Mouse (Mus musculus) MN1 (cell line): ENCODE results near the gene Mrpl30.

Experiments used
- DNase-seq: peaks from one replicate; pipeline ENCODE4 v3.0.0-alpha.2; 2016; ENCODE audit warnings: low spot score

Mrpl30 gene

DNA sequence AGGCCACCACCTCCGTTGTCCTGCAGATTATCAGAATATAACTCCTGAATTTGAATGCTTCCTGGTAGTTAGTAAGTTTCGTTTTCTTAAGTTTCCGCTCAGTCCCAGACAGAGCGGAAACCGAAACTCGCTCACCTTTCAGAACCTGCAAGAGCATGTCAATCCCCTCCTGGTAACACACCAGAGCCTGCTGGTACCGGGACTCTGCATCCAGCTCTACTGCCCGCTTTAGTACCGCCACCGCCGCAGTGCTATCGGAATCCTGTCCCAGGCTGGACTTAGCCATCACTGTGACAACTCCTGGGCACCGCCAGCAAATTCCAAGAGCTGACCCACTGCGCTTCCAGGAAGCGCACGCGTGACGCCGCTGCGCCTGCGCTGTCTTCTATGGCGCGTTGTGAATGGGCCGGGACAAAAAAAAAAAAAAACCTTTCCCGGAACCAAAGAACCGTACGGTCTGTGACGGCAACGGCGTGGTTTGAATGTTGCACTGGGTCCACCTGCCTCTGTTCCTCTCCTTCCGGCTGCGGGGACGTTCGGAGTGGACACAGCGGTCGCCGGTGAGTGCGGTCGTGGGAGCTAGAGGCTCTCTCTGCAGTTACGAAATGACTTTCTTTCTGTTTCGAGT, at the start of gene Mrpl30, which contains the start of gene Mitd1:
Mrpl30 (plus strand) TSS at position 453 of the 628 bp plus-strand sequence.
Mitd1 (minus strand) TSS at position 387 of the 628 bp plus-strand sequence.
- DNase-seq: peak; percentile 98

DNA sequence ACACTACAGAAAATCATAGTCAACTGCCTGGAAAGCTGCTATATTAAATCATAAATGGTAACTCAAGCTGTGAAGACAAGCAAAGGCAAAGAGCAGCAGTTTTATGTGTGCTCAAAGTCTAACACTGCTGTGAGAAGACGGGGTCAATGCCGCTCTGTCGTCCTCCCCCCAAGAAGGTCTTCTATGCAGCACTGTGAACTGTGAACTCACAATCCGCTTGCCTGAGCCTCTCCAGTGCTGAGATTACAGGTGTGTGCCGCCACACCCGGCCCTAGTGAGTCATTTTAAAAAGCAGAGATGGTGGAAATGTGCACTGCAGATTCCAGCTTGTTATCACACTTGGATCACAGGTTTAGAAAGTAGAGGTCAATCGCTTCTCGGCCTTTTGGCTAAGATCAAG, 43.4 kb upstream of the Mrpl30 start:
- DNase-seq: no peak

DNA sequence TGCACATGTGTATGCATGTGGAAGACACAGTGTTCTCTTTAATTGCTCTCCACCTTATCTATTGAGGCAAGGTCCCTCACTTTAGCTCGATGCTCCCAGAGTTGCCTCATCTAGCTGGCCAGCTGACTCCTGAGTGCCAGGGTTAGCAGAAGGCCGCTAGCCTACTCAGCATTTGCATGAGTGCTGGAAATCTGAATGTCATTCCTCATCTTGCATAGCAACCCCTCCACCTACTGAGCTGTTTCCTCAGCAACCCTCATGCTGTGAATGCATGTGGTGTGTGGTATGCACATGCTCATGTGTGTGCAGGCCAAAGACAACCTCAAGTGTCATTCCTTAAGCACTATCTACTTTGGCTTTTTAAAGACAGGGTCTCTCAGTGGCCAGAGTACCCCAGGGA, 39.6 kb upstream of the Mrpl30 start:
- DNase-seq: no peak

DNA sequence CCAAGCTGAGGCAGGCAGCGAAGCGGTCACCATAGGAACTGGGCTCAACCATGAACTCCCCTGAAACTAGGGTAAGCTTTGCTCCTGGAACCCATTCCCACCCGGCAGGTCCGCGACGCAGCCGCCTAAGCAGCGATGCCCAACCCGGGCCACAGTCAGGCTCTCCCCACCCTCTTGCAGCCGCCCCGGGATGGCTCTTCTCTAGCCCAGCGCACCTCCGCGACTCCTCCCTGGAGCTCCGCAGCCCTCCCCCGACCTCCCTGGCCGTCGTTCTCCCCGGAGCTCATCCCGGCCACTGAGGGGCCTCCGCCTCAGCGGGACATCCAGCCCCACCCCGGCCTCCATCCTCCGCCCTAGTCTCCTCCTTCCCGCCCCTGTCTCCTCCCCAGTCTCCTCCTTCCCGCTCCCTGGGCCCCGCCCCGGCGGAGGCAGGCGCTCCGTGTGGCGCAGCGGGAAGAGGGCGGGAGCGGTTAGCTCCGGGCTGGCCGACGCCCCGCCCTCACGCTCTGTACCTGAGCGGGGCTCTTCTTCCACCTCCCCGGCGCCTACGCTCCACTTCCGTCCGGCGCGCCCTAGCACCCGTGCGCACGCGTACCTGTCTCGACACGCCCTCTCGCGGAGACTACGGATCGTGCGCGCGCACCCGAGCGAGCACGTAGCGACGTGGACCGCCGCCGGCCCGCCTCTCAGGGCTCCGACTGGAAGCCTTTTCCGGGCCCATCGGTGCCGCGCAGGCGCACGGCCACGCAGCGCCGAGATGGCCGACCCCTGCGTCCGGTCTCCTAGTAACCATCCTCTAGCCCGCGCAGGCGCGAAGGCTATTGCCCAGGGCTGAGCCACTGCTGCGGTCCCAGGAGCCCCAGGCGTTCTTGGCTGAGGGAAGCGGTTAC, 25.5 kb upstream of the Mrpl30 start:
- DNase-seq: peak; percentile 100

DNA sequence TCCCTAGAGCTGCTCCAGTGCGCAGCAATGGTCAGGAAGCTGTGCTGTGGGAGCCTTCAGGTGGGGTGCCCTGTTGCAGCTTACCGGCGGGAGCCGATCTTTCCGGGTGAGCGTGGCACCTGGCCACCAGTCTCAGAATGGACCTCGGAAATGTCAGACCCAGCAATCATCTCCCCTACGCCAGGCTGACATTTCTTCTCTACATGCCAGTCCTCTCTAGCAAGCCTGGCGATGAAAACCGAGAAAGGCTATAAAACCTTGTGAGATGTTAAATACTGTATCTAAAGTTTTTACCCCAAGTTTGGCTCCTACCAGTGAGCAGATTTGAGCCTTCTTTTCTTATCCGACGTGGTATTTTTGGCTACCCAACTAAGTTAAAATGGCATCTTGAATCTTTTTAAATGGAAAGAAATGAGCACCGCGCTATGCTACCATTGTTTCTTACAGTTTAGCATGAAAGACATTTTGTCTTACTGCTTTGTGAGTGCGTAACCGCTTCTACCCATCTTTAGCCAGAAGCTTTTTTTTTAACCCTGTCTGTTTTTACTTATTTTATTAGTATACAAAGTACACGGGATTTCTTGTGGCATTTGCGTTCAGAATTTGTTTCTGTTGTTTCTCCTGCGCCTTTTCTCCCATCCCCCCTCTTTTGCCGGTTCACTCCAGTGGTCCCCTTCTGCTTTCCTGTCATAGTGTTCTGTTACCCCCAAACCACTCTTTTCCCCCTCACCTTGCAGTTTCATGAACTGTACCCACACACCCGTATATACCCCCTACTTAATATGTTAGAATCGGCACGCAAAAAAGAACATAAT, 24.7 kb upstream of the Mrpl30 start:
- DNase-seq: no peak

DNA sequence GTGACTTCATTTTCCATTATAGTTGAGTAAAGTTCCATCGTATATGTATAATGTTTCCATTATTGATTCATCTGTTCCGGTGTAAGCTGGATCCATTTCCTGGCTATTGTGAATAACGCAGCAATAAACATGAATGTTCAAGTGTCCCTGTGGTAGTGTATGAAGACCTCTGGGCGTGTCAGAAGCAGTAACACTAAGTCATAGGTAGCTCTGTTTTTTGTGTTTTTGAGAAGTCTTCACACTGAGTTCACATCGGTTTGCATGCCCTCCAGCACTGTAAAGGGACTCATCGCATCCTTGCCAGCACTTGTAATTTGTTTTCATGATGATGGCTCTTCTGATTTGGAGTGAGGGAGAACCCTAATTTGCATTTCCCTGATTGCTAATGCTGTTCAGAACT, 24.0 kb upstream of the Mrpl30 start, which contains the start of gene Tsga10:
Tsga10 (minus strand) TSS at position 144 of the 400 bp plus-strand sequence.
- peak; percentile 52 for DNase-seq

DNA sequence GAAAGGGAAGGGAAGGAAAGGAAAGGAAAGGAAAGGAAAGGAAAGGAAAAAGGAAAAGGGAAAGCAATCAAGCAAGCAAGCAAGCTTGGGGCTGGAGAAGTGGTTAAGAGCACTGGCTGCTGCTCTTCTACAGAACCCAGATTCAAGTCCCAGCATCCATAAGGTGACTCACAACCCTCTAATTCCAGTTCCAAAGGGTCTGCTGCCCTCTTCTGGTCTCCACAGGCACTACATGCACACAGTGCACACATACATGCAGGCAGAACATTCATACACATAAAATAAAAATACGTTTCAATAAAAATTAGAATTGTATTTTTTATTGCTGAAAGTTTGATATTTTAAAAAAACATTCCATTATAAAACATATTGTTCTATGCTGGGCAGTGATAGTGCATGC, 23.2 kb upstream of the Mrpl30 start:
- DNase-seq: peak; percentile 65

DNA sequence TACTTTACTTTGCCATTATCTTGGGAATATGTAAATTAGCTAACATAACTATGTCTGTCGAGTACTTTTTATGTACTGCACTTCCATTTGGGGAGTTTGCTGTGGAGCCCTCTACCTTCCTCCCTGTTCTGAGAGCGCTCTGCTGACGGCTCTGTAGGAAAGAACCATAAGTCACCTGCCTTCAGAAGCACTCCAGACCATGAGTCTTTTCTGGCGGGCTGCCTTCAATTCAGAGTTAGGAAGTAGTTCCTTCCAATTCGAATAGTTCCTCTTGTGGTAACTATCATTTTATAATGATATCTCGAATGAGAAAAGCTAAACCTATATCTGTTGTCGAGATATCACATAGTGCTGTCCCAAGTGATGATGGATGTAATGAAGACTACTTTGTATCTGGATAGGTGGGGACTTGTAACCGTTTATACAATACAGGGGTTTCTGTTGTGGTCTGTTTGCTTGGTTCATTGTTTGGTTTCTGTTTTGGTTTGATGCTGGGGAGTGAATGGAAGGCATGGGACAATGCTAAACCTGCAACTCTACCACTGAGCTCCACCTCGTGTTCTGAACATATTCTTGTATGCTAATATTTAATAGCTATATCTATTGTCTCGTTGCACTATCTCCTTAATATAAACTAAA, 22.5 kb upstream of the Mrpl30 start:
- no peak for DNase-seq

DNA sequence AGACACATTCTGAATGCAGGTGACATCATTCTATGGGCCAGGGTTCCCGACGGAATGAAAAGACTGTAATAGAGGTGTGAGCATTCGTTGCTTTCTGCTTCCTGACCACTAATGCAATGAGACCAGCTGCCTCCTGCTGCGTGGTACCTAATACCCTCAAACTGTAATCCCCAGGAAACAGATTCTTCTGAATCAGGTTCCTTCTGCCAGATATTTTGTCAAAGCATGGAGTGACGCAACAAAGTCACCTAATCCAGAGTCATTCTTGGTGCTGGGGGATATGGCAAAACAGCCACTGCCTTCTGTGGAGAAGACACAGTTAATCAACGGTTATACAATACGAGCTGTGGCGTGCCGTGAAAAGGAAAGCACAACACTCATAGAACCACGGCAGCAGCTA, 21.6 kb upstream of the Mrpl30 start:
- DNase-seq: no peak

DNA sequence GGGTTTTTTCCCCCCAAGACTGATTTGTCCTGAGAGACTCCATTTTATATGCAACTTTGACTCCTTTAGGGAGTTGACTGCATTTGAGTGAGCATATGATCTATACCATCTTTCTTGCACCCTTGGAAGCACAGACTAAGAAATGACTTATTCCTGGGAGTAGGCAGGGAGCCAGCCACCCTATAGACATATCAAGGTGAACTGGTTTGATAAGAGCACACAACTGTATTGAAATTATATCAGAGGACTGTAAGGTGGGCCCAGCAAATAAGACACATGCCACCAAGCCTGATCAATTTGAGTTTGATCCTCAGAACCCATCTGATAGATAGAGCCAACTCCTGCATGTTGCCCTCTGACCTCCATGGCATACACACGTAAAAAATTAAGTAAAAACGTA, 20.9 kb upstream of the Mrpl30 start:
- no peak for DNase-seq

DNA sequence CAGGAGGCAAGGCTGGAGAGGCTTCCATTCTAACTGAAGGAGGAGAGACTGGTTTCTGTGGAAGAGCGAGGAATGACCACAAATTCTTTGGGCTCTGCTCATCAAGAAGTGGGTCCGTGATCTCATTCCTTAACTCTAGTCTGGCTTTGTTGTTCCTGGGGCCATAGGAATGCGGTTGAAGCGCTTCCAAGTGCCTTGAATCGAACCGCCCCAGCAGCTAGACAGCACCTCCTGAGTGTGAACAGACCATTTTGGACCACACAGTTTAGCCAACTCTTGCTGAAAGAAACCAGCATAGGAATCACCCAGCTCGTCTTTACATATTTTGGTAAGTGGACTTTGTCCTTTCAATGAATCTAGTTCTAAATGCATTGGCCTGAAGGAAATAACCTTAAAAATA, 18.6 kb upstream of the Mrpl30 start, which contains the start of gene Lipt1:
Lipt1 (plus strand) TSS at position 35 of the 400 bp plus-strand sequence.
- peak; percentile 58 for DNase-seq

DNA sequence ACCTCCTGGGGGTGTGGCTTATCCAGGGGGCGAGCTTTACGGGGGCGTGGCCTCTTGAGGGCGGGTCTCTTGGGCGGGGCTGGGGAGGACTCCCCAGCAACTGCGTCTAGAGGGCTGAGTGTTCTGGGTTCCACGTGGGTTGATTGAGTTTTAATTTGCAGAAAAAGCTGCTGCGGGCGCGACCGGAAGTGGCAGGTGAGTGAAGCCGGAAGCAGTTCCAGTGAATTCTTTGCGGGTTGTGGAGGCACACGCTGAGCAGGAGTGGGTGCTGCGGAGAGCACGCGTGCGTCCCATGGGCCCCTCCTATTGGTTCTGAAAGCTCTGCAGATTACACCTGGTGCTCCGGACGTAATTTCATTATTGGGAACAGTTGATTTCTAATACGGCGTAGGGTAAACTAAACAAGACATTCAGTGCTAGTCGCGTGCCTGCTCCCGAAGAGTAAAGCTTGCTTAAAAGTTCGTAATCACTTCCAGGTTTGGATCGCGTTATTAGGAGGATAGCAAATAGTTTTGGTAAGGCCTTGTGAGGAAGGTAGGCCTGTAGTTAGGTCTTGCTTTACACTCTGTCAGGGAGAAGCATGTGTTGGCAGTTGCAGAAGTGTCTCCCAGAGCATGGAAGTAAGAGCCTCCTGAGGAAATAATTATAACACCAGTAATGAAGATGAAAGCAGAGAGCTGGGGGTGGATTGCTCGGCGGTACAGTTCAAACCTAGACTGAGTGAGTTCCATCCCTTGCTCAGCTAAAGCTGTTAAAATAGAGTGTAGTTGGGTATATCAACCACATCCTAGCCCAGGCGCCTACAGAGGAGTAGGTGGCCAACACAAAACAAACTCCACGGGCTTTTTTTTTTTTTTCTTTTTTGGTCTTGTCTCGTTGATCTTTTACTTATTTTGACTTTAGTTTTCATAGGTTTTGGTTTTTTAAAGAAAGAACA, 17.9 kb upstream of the Mrpl30 start:
- peak; percentile 87 for DNase-seq

DNA sequence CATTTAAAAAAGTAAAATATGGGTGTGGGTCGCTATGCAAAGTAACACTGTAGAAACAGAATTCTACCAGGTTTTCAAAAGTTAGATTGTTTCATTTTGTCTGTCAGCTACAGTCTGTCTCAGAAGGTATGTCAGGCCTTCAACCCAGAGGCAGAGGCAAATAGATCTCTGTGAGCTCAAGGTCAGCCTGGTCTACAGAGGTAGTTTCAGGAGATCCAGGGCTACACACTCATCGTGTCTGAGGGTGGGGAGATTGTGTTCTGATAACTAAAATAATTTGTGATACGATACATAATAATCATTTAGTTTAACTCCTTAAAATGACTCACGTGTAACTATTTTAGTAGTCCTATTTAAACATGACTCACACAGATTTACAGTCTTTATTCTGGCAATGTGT, 17.1 kb upstream of the Mrpl30 start:
- DNase-seq: no peak

DNA sequence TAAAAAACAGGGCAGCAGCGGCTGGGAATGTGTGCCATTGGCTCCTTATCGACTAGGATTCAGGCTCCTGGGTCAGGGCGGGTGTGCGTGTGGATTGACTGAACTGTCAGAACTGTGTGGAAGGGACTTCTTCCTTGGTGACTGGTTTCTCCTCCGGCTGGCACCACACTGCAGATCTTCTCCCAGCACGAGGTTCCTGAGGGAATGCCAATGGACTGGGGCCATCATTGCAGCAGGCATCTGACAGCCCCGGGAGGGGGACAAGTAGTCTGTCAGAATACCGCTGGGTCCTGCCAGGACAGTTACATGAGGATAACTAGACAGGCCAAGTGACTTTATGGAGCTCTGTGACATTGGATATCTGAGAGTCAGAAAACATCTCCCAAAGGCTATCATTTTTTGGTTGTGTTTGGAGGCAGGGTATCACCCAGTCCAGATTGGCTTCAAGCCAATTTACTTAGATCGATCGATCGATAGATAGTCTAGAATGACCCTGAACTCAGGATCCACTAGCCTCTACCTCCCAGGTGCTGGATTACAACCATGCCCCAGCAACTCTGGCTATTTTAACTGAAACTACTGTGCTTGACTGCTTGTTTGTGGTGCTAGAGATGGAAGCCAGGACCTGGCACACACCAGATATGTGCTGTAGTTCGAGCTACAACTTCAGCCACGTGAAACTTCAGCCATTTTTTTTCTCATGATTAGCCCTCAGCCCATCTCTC, 12.4 kb upstream of the Mrpl30 start:
- no peak for DNase-seq

DNA sequence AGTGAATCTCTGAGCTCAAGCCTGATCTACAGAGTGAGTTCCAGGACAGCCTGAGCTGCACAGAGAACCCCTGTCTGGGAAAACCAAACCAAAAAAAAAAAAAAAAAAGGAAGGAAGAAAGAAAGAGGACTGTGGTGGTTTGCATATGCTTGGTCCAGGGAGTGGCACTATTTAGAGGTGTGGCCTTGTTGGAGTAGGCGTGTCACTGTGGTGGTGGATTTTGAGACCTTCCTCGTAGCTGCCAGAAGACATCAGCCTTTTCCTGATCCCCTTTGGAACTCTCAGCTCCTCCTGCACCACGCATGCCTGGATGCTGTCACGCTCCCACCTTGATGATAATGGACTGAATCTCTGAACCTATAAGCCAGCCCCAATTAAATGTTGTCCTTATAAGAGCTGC, 6.9 kb upstream of the Mrpl30 start:
- no peak for DNase-seq

DNA sequence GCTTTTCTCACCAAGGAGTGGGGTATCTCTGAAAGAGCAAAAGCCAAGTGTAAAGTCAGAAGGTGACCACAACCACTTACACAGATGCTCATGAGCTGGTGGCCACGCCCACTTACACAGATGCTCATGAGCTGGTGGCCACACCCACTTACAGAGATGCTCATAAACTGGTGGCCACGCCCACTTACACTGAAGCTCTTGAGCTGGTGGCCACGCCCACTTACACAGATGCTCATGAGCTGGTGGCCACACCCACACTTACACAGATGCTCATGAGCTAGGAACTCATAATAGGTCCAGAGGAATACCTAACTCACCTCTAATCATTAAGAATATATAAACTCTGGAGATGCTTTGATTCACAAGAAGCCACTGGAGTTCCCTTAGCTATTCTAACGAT, 5.8 kb upstream of the Mrpl30 start:
- DNase-seq: peak; percentile 36

DNA sequence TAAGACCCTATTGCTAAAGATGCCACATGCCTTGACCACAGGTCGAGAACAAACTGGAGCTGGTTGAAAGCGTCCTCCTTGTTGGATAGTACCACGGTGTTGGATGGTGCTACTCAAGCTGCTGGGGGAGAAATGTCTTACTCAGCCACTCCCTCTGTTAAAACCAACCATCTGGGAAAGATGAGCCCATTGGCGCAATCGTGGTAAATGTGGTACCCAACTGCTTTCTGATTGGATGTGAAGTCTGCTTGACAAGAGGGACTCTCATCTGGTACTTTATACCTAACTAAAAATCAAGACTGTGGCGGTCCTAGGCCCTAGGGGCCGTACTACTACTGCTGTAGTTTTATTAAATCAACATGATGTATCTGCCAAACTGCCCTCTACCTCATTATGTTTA, 1.1 kb upstream of the Mrpl30 start:
- DNase-seq: peak; percentile 38

DNA sequence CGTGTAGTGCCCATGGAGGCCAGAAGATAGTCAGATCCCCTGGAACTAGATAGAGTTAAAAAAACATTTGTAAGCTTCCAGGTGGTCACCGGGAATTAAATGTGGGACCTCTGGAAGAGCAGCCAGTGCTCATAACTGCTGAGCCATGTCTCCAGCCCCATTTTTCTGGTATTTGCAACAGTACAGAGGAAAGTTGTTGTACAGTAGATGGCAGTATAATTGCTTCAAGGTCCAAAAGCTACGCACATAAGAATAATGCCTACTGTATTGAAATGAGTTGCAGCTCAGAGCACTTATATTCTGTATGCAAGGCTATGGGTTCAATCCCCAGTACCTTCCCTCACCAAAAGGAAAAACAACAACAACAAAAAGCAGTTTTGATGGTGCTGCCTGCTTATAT, 1.1 kb downstream of the Mrpl30 start:
- DNase-seq: peak; percentile 71

DNA sequence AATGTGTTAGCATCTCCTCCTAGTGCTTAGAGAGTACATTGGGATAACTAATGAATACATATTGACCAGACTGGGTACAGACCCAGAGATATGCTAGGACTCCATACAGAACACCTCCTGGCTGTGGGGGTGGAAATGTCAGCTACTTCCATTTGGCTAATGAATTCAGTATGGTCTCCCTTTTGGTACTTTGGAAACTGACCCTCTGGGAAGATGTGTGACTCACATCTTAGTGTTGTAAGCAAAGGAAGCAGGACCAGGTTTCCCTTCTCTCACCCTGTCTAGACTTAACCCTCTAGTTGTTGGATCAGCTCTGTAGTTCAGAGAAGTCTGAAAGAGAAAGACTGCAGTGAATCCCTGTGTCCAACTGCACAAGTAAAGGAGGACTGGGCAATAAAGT, 4.3 kb downstream of the Mrpl30 start:
- DNase-seq: no peak

DNA sequence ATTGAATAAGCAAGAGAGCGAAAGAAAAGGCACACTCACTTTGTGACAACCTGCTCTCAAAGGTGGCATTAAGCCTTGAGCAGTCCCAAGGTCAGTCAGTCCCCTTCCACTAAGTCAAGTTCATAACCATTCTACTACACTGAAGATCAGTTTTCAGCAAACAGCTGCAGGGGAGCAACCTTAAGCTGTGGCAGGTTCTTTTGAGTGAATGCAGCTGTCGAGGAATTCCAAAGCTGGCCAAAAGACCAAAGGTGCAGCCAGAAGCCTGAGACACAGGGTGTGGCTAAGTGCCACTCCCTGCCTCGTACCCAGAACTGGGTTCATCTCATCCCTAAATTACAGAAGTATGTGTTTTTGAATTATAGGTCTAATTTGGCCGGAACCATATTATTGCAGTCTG, 9.5 kb downstream of the Mrpl30 start:
- no peak for DNase-seq
